Mouse (Mus musculus): Measurements from ENCODE around the gene Gp1bb.

Gp1bb gene

DNA sequence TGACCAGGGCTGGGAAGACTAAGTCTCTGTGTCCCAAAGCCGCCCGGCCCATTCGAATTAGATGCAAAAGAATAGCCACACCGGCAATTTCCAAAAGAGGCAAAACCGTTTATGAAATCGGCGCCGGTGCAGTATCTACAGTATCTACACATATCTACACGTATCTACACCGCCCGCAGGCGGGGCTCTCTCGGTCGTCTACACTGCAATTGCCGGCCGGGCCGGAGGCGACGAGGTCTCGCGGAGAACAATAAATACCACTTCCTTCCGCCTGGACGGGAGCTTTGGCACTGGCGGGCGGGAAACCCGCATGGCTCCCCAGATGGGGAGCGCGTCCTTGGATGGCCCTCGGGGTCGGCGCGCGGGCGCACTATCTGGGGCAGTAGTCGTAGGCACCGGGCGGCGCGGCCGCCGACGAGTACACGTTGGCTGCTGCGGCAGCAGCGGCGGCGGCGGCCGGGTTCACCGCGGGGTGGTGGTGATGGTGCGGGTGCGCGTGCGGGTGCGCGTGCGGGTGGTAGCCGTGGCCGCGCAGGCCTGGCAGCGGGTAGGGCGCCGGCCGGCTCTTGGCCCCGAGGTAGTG lies 40.5 kb downstream of the Gp1bb start:
- POLR2A ChIA-PET = interaction anchor here in 1 of 4 experiments (1.0 kb wide), 1 partner anchor 14 kb away, joined by 3 read pairs; no protein-coding TSS in a partner anchor
- CTCF ChIA-PET = interaction anchor here in 1 of 4 experiments (1.1 kb wide), 1 partner anchor 139 kb away, joined by 3 read pairs; no protein-coding TSS in a partner anchor

GRCm38 (mm10) chr16:18581050-18581622 lies 41.1 kb downstream of the Gp1bb start:
- CTCF ChIA-PET = interaction anchor here in 1 of 4 experiments (1.1 kb wide), 1 partner anchor 138 kb away, joined by 3 read pairs; no protein-coding TSS in a partner anchor

GRCm38 (mm10) chr16:18580389-18580788 lies 41.8 kb downstream of the Gp1bb start:
- POLR2A ChIA-PET = interaction anchor here in 1 of 4 experiments (0.6 to 1.3 kb wide), 2 partner anchors 9 to 12 kb away, joined by 3 read pairs; no protein-coding TSS in a partner anchor
- CTCF ChIA-PET = no interaction called here

More at GRCm38 (mm10) chr16:18581050-18581622, 41.1 kb downstream of the Gp1bb start:
- POLR2A ChIA-PET = interaction anchor here in 1 of 4 experiments (0.6 to 1.3 kb wide), 3 partner anchors 8 to 15 kb away, joined by 3 read pairs; no protein-coding TSS in a partner anchor

DNA sequence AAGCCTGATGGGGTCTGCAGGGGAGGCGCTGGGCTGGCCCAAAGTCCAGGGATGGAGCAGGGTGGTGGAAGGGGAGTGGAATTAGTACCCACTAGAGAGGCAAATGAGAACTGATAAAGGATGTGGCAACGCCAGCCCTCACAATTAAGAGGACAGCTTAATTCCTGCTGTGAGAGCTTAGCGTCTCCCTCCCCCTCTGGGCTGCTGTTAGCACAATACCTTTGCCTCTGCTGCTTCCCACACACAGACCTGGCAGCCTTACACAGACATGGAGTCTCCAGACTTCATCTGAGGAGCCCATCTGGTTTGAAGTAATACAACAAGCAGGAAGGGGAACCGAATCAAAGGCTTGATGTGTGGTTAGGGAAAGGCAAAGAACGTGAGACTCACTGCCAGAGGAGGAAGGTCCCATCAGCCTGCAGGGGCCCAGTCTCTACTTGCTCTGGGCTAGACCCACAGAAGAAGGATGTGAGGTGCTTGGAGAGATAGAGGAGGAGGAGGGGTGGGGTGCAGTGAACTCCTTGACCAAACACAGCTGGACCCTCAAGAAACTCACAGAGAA lies 44.5 kb downstream of the Gp1bb start:
- CTCF ChIA-PET = interaction anchor here in 1 of 4 experiments (1.0 kb wide), 1 partner anchor 13 kb away, joined by 3 read pairs; the partner anchor contains the start of gene Tbx1
- POLR2A ChIA-PET = interaction anchor here in 1 of 4 experiments (1.5 to 1.8 kb wide), 2 partner anchors 11 to 13 kb away, joined by 4 read pairs; partner anchors contain the start of gene Tbx1

DNA sequence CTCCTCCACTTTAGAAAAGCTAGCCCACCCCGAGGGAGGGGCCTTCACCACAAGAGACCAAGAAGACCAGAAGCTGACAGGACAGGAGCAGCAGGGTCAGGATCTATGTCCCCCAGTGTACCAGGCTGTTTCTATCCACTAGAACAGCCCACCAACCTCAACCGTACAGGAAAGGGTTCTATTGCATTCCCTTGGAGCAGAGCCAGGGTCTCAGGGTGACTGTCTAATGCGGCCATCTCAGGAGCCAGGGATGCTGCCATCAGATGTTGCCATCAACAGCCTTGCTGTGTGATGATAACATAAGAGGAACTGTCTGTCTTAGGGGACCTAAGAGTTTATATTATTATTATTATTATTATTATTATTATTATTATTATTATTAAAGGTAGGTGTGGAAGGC lies 45.1 kb downstream of the Gp1bb start:
- POLR2A ChIA-PET = interaction anchor here in 1 of 4 experiments (1.8 kb wide), 1 partner anchor 11 kb away, joined by 4 read pairs; no protein-coding TSS in a partner anchor
- CTCF ChIA-PET = interaction anchor here in 2 of 4 experiments (0.5 to 1.0 kb wide), 2 partner anchors 14 to 56 kb away, joined by 3 to 4 read pairs; partner anchors contain the start of gene Tbx1 (in 1 of the 2)

GRCm38 (mm10) chr16:18574196-18574595 lies 48.0 kb downstream of the Gp1bb start:
- POLR2A ChIA-PET = interaction anchor here in 1 of 4 experiments (1.0 kb wide), 1 partner anchor 10 kb away, joined by 3 read pairs; no protein-coding TSS in a partner anchor
- CTCF ChIA-PET = no interaction called here

All from embryonic stem cell, embryonic (primary cell).